Mouse (Mus musculus): ENCODE measurements around the gene Polr2e. TPM values are rescaled to one million over a fixed set of nuclear protein-coding genes. Genes with fewer than 3 reads are reported as not detected.
A peak's percentile ranks its signal among the peaks of the same experiment; 100 is the strongest.

Gene Polr2e
- polyA plus RNA-seq, 1 experiment from 2014 or later = 66.8 TPM

GRCm38 (mm10) chr10:79995636-79996035, 44.0 kb downstream of the Polr2e start:
- H3K27me3 ChIP-seq (ENCODE audit: control insufficient read depth, insufficient read depth, low read depth, low read length) = no peaks in the 10 kb centered on the region
- H3K4me3 ChIP-seq (ENCODE audit: low read depth, low read length) = no peak overlapping the region
- H3K4me2 ChIP-seq (ENCODE audit: low read depth, low read length) = peak overlapping the region; percentile 34; the same call in 1 of the 2 replicates
- H3K36me3 ChIP-seq (ENCODE audit: control insufficient read depth, insufficient read depth) = peaks cover 4% of the 10 kb centered on the region; the same call in 1 of the 2 replicates
- H3K27ac ChIP-seq (ENCODE audit: low read length) = peak overlapping the region; percentile 31; the same call in 1 of the 2 replicates
- ATAC-seq (ENCODE audit: low read depth) = no peak
- no peaks in the 10 kb centered on the region; the same call in 1 of the 2 replicates for H3K9me3 ChIP-seq (replicated peaks; ENCODE audit: control insufficient read depth, low read length)
- no peak overlapping the region for H3K9ac ChIP-seq (ENCODE audit: low read depth, low read length)
- 37% methylated on average over 1 of the region's 1 CpGs for WGBS (ENCODE audit: insufficient replicate concordance)
- peaks cover 27% of the 10 kb centered on the region for H3K4me1 ChIP-seq (ENCODE audit: control insufficient read depth, low read depth, low read length)

GRCm38 (mm10) chr10:79994397-79995115, 45.0 kb downstream of the Polr2e start:
- peaks cover 24% of the 10 kb centered on the region for H3K4me1 ChIP-seq (ENCODE audit: control insufficient read depth, low read depth, low read length)
- H3K4me2 ChIP-seq (ENCODE audit: low read depth, low read length) = peak overlapping the region; percentile 17; the same call in 1 of the 2 replicates
- no peak for ATAC-seq (ENCODE audit: low read depth)
- H3K36me3 ChIP-seq (ENCODE audit: control insufficient read depth, insufficient read depth) = peaks cover 4% of the 10 kb centered on the region; the same call in 1 of the 2 replicates
- peaks cover 6% of the 10 kb centered on the region for H3K27me3 ChIP-seq (ENCODE audit: control insufficient read depth, insufficient read depth, low read depth, low read length)
- 48% methylated on average over 16 of the region's 16 CpGs for WGBS (ENCODE audit: insufficient replicate concordance)
- peak overlapping the region; percentile 61 for H3K27ac ChIP-seq (ENCODE audit: low read length)
- peak overlapping the region; percentile 19; the same call in 1 of the 2 replicates for H3K9ac ChIP-seq (ENCODE audit: low read depth, low read length)
- H3K4me3 ChIP-seq (ENCODE audit: low read depth, low read length) = no peak overlapping the region
- H3K9me3 ChIP-seq (replicated peaks; ENCODE audit: control insufficient read depth, low read length) = no peaks in the 10 kb centered on the region; the same call in 1 of the 2 replicates

- H3K4me3 ChIP-seq (ENCODE audit: low read depth, low read length) = no peak overlapping the region
- no peak overlapping the region for H3K4me2 ChIP-seq (ENCODE audit: low read depth, low read length)
Measured at GRCm38 (mm10) chr10:79991548-79991947, 48.0 kb downstream of the Polr2e start.

GRCm38 (mm10) chr10:79991099-79991498, 48.5 kb downstream of the Polr2e start:
- H3K4me3 ChIP-seq (ENCODE audit: low read depth, low read length) = no peak overlapping the region
- peaks cover 28% of the 10 kb centered on the region for H3K27me3 ChIP-seq (ENCODE audit: control insufficient read depth, insufficient read depth, low read depth, low read length)
- H3K36me3 ChIP-seq (ENCODE audit: control insufficient read depth, insufficient read depth) = peaks cover 4% of the 10 kb centered on the region; the same call in 1 of the 2 replicates
- H3K9me3 ChIP-seq (replicated peaks; ENCODE audit: control insufficient read depth, low read length) = no peaks in the 10 kb centered on the region; the same call in 1 of the 2 replicates
- H3K27ac ChIP-seq (ENCODE audit: low read length) = no peak overlapping the region
- peaks cover 45% of the 10 kb centered on the region for H3K4me1 ChIP-seq (ENCODE audit: control insufficient read depth, low read depth, low read length)
- no peak for ATAC-seq (ENCODE audit: low read depth)
- no peak overlapping the region for H3K4me2 ChIP-seq (ENCODE audit: low read depth, low read length)
- 68% methylated on average over 12 of the region's 12 CpGs for WGBS (ENCODE audit: insufficient replicate concordance)
- no peak overlapping the region for H3K9ac ChIP-seq (ENCODE audit: low read depth, low read length)

More at GRCm38 (mm10) chr10:79991548-79991947, 48.0 kb downstream of the Polr2e start:
- ATAC-seq (ENCODE audit: low read depth) = no peak
- WGBS (ENCODE audit: insufficient replicate concordance) = 81% methylated on average over 6 of the region's 6 CpGs
- H3K36me3 ChIP-seq (ENCODE audit: control insufficient read depth, insufficient read depth) = peaks cover 4% of the 10 kb centered on the region; the same call in 1 of the 2 replicates
- no peaks in the 10 kb centered on the region; the same call in 1 of the 2 replicates for H3K9me3 ChIP-seq (replicated peaks; ENCODE audit: control insufficient read depth, low read length)
- H3K9ac ChIP-seq (ENCODE audit: low read depth, low read length) = no peak overlapping the region
- H3K4me1 ChIP-seq (ENCODE audit: control insufficient read depth, low read depth, low read length) = peaks cover 41% of the 10 kb centered on the region
- peaks cover 28% of the 10 kb centered on the region for H3K27me3 ChIP-seq (ENCODE audit: control insufficient read depth, insufficient read depth, low read depth, low read length)
- no peak overlapping the region for H3K27ac ChIP-seq (ENCODE audit: low read length)

- Histone ChIP-seq H3K4me2 (ENCODE audit: low read depth, low read length) (peak overlapping the region; percentile 28), H3K36me3 (ENCODE audit: control insufficient read depth, insufficient read depth) (peaks cover 4% of the 10 kb centered on the region; the same call in 1 of the 2 replicates), H3K27me3 (ENCODE audit: control insufficient read depth, insufficient read depth, low read depth, low read length) (peaks cover 28% of the 10 kb centered on the region), H3K9me3 (replicated peaks; ENCODE audit: control insufficient read depth, low read length) (no peaks in the 10 kb centered on the region; the same call in 1 of the 2 replicates), H3K4me3 (ENCODE audit: low read depth, low read length) (peak overlapping the region; percentile 64), H3K9ac (ENCODE audit: low read depth, low read length) (no peak overlapping the region), H3K27ac (ENCODE audit: low read length) (no peak overlapping the region; the same call in 1 of the 2 replicates), H3K4me1 (ENCODE audit: control insufficient read depth, low read depth, low read length) (peaks cover 42% of the 10 kb centered on the region)
- 53% methylated on average over 15 of the region's 15 CpGs for WGBS (ENCODE audit: insufficient replicate concordance)
- ATAC-seq (ENCODE audit: low read depth) = no peak
Measured at GRCm38 (mm10) chr10:79989870-79990269, 49.7 kb downstream of the Polr2e start.

- H3K9ac ChIP-seq (ENCODE audit: low read depth, low read length) = peak overlapping the region; percentile 58; the same call in 1 of the 2 replicates
- no peak overlapping the region for H3K27ac ChIP-seq (ENCODE audit: low read length)
- H3K4me1 ChIP-seq (ENCODE audit: control insufficient read depth, low read depth, low read length) = peaks cover 39% of the 10 kb centered on the region
Measured at GRCm38 (mm10) chr10:79989272-79989786, 50.3 kb downstream of the Polr2e start.

GRCm38 (mm10) chr10:79988506-79989271, 50.9 kb downstream of the Polr2e start, which contains the start of gene Cnn2:
Cnn2 (plus strand) TSS chr10:79988584.
- H3K9me3 ChIP-seq (replicated peaks; ENCODE audit: control insufficient read depth, low read length) = no peaks in the 10 kb centered on the region; the same call in 1 of the 2 replicates
- H3K9ac ChIP-seq (ENCODE audit: low read depth, low read length) = peak within 1 kb of the TSS; percentile 58
- H3K27ac ChIP-seq (ENCODE audit: low read length) = peak within 1 kb of the TSS; percentile 99
- H3K4me3 ChIP-seq (ENCODE audit: low read depth, low read length) = peak within 1 kb of the TSS; percentile 64
- WGBS (ENCODE audit: insufficient replicate concordance) = under 1% methylated on average over 59 of the region's 59 CpGs
- peaks cover 4% of the 10 kb centered on the region; the same call in 1 of the 2 replicates for H3K36me3 ChIP-seq (ENCODE audit: control insufficient read depth, insufficient read depth)
- H3K27me3 ChIP-seq (ENCODE audit: control insufficient read depth, insufficient read depth, low read depth, low read length) = peaks cover 28% of the 10 kb centered on the region
- no peak for ATAC-seq (ENCODE audit: low read depth)
- H3K4me1 ChIP-seq (ENCODE audit: control insufficient read depth, low read depth, low read length) = peaks cover 39% of the 10 kb centered on the region
- peak within 1 kb of the TSS; percentile 71 for H3K4me2 ChIP-seq (ENCODE audit: low read depth, low read length)

More at GRCm38 (mm10) chr10:79989272-79989786, 50.3 kb downstream of the Polr2e start:
- H3K36me3 ChIP-seq (ENCODE audit: control insufficient read depth, insufficient read depth) = peaks cover 4% of the 10 kb centered on the region; the same call in 1 of the 2 replicates
- H3K4me2 ChIP-seq (ENCODE audit: low read depth, low read length) = peak overlapping the region; percentile 28
- 43% methylated on average over 8 of the region's 8 CpGs for WGBS (ENCODE audit: insufficient replicate concordance)
- peaks cover 28% of the 10 kb centered on the region for H3K27me3 ChIP-seq (ENCODE audit: control insufficient read depth, insufficient read depth, low read depth, low read length)
- H3K4me3 ChIP-seq (ENCODE audit: low read depth, low read length) = peak overlapping the region; percentile 64
- no peak for ATAC-seq (ENCODE audit: low read depth)
- no peaks in the 10 kb centered on the region; the same call in 1 of the 2 replicates for H3K9me3 ChIP-seq (replicated peaks; ENCODE audit: control insufficient read depth, low read length)

- H3K9ac ChIP-seq (ENCODE audit: low read depth, low read length) = peak overlapping the region; percentile 58
- peaks cover 28% of the 10 kb centered on the region for H3K27me3 ChIP-seq (ENCODE audit: control insufficient read depth, insufficient read depth, low read depth, low read length)
- no peaks in the 10 kb centered on the region; the same call in 1 of the 2 replicates for H3K9me3 ChIP-seq (replicated peaks; ENCODE audit: control insufficient read depth, low read length)
- ATAC-seq (ENCODE audit: low read depth) = no peak
- H3K4me3 ChIP-seq (ENCODE audit: low read depth, low read length) = peak overlapping the region; percentile 64
- 18% methylated on average over 27 of the region's 27 CpGs for WGBS (ENCODE audit: insufficient replicate concordance)
- H3K36me3 ChIP-seq (ENCODE audit: control insufficient read depth, insufficient read depth) = peaks cover 4% of the 10 kb centered on the region; the same call in 1 of the 2 replicates
- peak overlapping the region; percentile 71 for H3K4me2 ChIP-seq (ENCODE audit: low read depth, low read length)
- H3K4me1 ChIP-seq (ENCODE audit: control insufficient read depth, low read depth, low read length) = peaks cover 45% of the 10 kb centered on the region
- peak overlapping the region; percentile 99 for H3K27ac ChIP-seq (ENCODE audit: low read length)
Measured at GRCm38 (mm10) chr10:79987771-79988505, 51.7 kb downstream of the Polr2e start.

Data from liver, embryonic 16.5 days (tissue).